Mouse (Mus musculus) heart, embryonic 13.5 days (tissue): ENCODE data around the gene Atp23. TPM values are rescaled to one million over a fixed set of nuclear protein-coding genes. Genes with fewer than 3 reads are reported as not detected.

Experiments
- ATAC-seq: fragments of 200-750 bp; cut with Nextera tagmentation; 2 replicates; pipeline ENCODE4 v1.8.0; 2017; ENCODE audit warnings: moderate TSS enrichment; ENCODE audit not compliant: insufficient number of reproducible peaks, low FRiP score, low TSS enrichment; ENCODE audit errors: extremely low read depth
- H3K27ac ChIP-seq: fragments of 300-500 bp; sonication (generic); replicated peaks from 2 replicates; pipeline ENCODE4 v1.5.1; 2015; ENCODE audit warnings: moderate library complexity, mild to moderate bottlenecking, inconsistent platforms
- H3K27me3 ChIP-seq: fragments of 300-500 bp; sonication (generic); replicated peaks from 2 replicates; pipeline ENCODE4 v1.6.1; 2015; ENCODE audit warnings: mild to moderate bottlenecking, inconsistent platforms
- H3K36me3 ChIP-seq: fragments of 300-500 bp; sonication (generic); 2 replicates; pipeline ENCODE4 v1.6.1; 2015; ENCODE audit warnings: mild to moderate bottlenecking, inconsistent platforms
- H3K4me1 ChIP-seq: fragments of 300-500 bp; sonication (generic); 2 replicates; pipeline ENCODE4 v1.6.1; 2015; ENCODE audit warnings: inconsistent platforms
- H3K4me2 ChIP-seq: fragments of 300-500 bp; sonication (generic); 2 replicates; pipeline ENCODE4 v1.6.1; 2015; ENCODE audit warnings: inconsistent platforms, mild to moderate bottlenecking, moderate library complexity
- H3K4me3 ChIP-seq: fragments of 300-500 bp; sonication (generic); 2 replicates; pipeline ENCODE4 v1.5.1; 2015; ENCODE audit warnings: moderate library complexity, mild to moderate bottlenecking, inconsistent platforms
- H3K9ac ChIP-seq: fragments of 300-500 bp; sonication (generic); 2 replicates; pipeline ENCODE4 v1.6.1; 2015; ENCODE audit warnings: inconsistent platforms, mild to moderate bottlenecking, moderate library complexity
- H3K9me3 ChIP-seq: fragments of 300-500 bp; sonication (generic); 2 replicates; pipeline ENCODE4 v1.6.1; 2016; ENCODE audit warnings: inconsistent platforms
- WGBS: fragments of 180-500 bp; shearing (Covaris S2); methylation state at CpG from one replicate; pipeline ENCODE4 v1.1.7; 2015; ENCODE audit warnings: mixed read lengths; 5-methylcytosine and 5-hydroxymethylcytosine counted together
- polyA plus RNA-seq: library from polyadenylated mRNA; unstranded; fragments of >200 nt; fragmentation: Nextera tagmentation; extraction: Ambion mirVana; gene quantifications from 2 replicates; pipeline ENCODE4 v1.2.1, GENCODE M21; 2015

Gene Atp23
- polyA plus RNA-seq, 1 experiment from 2014 or later, result 6.4 TPM

DNA sequence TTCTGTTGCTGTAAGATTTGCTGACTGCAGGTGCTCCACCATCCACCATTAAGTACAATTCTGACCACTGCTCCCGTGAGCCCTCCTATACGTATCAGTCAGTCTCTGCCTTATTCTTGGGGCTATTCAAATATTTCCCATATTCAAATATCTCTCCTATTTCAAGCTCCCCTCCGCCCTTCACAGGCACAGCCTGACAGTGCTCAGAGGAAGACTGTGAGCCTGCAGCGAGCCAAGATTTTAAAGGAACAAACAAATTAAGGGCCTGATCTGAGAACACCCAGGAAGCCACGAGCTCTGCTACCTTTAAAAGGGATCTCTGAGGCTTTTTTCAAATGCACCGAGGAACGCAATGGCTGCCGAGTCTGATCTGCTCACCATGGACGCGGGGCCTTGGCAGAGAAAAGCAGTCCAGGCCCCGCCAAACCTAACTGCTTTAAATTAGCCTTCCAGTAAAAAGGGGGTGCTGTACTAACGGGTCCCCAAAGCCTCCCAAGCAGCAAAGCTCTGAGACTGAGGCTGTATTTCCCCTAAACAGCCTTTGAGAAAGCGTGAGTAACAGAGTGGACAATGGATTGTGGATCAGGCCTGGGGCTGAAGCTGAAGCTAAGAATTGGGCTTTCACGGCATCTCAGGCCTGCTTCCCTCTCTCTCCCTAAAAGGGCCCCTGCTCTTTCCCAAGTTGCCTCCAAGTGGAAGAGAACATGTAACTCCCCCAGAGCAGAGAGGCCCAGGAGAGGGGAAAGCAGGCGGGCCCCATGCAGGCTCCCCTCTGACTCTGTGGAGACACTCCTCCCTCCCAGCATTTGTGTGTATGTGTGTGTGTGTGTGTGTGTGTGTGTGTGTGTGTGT, 29.3 kb upstream of the Atp23 start:
- H3K9me3 ChIP-seq, result no peaks in the 10 kb centered on the region
- peak overlapping the region; percentile 53 for H3K4me2 ChIP-seq
- WGBS, result 38% methylated on average over 15 of the region's 15 CpGs
- H3K27me3 ChIP-seq, result no peaks in the 10 kb centered on the region; the same call in 1 of the 2 replicates
- H3K4me3 ChIP-seq, result no peak overlapping the region
- peak overlapping the region; percentile 85 for H3K9ac ChIP-seq
- peak overlapping the region; percentile 97 for H3K27ac ChIP-seq
- no peaks in the 10 kb centered on the region for H3K36me3 ChIP-seq
- peak; percentile 56; the same call in 1 of the 2 replicates for ATAC-seq
- H3K4me1 ChIP-seq, result peaks cover 68% of the 10 kb centered on the region

DNA sequence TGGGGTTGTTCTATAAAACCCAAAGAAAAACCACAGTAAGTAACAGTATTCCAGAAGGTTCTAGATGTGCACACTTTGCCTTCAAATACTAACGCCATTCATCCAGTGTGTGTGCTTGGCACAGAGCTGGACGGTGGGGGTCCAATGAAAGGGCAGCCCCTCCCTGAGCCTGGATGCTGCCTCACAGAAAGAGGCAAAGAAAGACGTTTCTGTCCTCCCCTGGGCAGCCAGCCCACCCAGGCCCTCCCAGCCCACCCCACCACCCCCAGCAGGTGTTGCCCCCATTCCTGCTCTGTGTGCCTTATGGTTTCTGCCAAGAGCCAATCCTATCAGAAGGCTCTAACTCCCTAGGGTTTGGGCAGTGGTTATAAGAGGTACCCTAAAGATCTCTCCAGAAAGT, 28.4 kb upstream of the Atp23 start:
- peak overlapping the region; percentile 85; the same call in 1 of the 2 replicates for H3K4me2 ChIP-seq
- no peaks in the 10 kb centered on the region for H3K9me3 ChIP-seq
- 60% methylated on average over 3 of the region's 3 CpGs for WGBS
- no peak for ATAC-seq
- peaks cover 63% of the 10 kb centered on the region for H3K4me1 ChIP-seq
- no peaks in the 10 kb centered on the region for H3K36me3 ChIP-seq
- no peak overlapping the region for H3K4me3 ChIP-seq
- no peaks in the 10 kb centered on the region; the same call in 1 of the 2 replicates for H3K27me3 ChIP-seq
- H3K9ac ChIP-seq, result peak overlapping the region; percentile 85
- peak overlapping the region; percentile 97 for H3K27ac ChIP-seq

DNA sequence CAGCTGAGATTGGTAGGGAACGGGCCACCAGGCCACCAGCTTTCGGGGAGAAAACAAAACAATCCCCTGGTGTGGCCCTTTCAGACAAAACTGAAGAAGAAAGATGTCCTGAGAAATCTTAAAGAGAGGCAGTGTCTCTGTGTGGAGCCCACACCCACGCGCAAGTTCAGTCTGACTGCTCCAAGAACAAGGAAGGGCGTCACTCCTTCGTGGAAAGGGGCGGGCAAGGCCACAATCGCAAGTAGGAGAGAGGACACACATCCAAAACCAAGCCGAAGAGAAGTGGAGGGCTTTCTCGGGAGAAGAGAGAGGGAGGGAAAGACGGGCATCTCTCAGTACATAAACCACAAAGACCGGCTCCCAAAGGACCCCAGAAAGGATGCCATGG, 27.7 kb upstream of the Atp23 start:
- Histone ChIP-seq H3K9me3 (no peaks in the 10 kb centered on the region), H3K27ac (peak overlapping the region; percentile 97), H3K4me1 (peaks cover 68% of the 10 kb centered on the region), H3K4me2 (peak overlapping the region; percentile 85), H3K4me3 (peak overlapping the region; percentile 58), H3K36me3 (no peaks in the 10 kb centered on the region), H3K9ac (peak overlapping the region; percentile 85), H3K27me3 (no peaks in the 10 kb centered on the region; the same call in 1 of the 2 replicates)
- ATAC-seq, result no peak
- 26% methylated on average over 12 of the region's 12 CpGs for WGBS

DNA sequence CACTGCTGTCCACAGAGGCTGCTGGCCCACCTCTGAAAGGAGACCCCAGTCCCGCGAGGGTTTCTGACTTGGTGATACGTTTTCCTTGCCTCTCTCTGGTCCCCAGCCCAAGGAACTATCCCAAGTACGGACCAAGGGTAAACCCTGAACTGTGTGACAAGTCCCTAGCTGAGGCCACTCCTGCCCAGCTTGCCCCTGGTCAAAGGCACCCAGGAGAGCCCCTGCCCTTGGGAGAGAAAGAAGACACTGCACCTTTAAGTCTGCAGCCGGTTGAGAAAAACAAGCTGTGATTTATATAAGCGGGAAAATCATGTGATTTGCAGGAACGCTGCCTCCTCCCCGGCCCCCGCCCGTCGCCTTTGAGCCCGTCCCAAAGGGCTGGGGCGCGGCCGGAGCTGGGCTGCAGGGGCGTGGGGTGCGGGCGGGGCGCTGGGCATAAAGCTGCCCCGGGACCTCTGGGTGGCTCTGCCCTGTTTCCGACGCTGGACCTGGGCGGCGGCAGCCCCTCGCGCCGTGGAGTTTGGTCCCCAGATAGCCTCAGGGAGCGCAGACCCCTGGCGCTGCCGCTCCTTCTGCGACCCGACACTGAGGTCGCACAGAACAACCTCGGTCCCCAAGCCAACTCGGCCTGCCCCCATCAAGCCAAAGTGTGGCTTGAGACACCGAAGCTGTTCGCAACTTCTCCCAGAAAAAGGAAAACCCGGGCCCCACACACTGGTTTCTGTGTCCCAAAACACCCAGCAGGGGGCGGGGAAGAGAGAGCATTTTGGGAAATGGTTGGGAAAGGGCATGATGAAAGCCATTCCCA, 27.1 kb upstream of the Atp23 start:
- Histone ChIP-seq H3K27me3 (no peaks in the 10 kb centered on the region; the same call in 1 of the 2 replicates), H3K4me1 (peaks cover 69% of the 10 kb centered on the region), H3K4me2 (peak overlapping the region; percentile 85), H3K36me3 (no peaks in the 10 kb centered on the region), H3K27ac (peak overlapping the region; percentile 97), H3K9me3 (no peaks in the 10 kb centered on the region), H3K4me3 (peak overlapping the region; percentile 58), H3K9ac (peak overlapping the region; percentile 85)
- WGBS, result under 1% methylated on average over 39 of the region's 39 CpGs
- peak; percentile 27; the same call in 1 of the 2 replicates for ATAC-seq

DNA sequence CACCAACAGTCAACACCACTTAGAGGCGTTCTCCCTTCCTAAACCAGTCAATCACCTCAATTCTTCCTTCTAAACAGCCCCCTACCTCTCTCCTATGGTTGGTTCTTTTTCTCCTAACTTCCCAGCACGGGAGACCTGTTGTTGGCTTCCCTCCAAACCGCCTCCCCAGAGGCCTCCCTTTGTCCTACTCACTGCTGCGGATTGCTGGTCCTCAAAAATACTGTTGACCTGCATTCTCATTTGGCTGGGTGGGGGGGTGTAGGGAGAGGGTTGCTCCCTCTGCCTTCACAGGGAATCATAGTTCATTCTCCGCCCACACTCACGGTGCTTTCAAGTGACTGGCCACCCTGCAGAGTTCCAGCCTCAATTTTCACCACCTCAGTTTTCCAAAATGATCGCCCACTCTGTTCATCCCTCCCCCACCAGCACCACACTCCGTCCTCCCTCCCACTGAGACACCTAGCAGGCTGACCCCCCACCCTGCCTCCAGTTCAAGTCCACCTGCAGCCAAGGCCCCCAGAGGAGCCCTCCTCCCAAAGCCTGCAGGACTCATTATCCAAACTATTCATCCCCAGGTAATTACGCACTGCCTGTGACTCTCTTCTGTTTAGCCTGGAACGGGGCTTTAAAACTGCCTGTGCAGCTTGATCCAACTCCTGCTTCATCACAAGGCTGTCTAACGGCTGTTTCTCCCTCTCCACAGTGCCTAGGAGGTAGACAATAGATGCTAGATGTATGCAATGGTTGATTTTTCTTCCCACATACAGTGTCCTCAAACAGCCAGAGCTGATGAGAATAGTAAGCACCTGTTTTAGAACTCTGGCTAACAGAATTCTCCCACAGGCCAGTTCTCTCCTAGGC, 26.2 kb upstream of the Atp23 start:
- Histone ChIP-seq H3K27me3 (no peaks in the 10 kb centered on the region; the same call in 1 of the 2 replicates), H3K4me3 (peak overlapping the region; percentile 58), H3K9me3 (no peaks in the 10 kb centered on the region), H3K9ac (peak overlapping the region; percentile 85), H3K4me2 (peak overlapping the region; percentile 85), H3K4me1 (peaks cover 69% of the 10 kb centered on the region), H3K27ac (peak overlapping the region; percentile 97), H3K36me3 (no peaks in the 10 kb centered on the region)
- ATAC-seq, result no peak
- WGBS, result 22% methylated on average over 11 of the region's 11 CpGs

DNA sequence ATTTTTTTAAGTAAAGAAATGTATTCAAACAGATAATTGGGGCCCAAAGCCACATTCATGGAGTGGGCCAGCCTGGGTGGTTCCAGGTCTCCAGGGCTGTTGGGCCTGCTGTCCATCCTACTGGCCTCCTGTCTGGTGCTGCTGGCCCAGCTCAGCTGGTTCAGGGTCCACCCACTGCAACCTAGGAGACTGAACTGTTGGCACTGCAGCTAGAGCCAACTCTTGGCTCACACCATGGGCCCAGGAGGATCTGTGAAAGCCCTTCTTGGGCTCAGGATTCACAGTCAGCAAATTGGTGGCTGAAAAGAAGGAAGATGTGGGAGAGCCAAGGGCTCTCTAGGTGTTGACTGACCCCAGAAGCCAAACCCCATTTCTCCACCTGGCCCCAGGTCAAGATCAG, 24.2 kb upstream of the Atp23 start:
- Histone ChIP-seq H3K9me3 (0 out of 2 replicates have a peak, but pooled peaks cover 3% of the 10 kb centered on the region), H3K9ac (no peak overlapping the region), H3K36me3 (no peaks in the 10 kb centered on the region), H3K27me3 (no peaks in the 10 kb centered on the region; the same call in 1 of the 2 replicates), H3K4me3 (no peak overlapping the region), H3K4me1 (peaks cover 53% of the 10 kb centered on the region), H3K27ac (no peak overlapping the region), H3K4me2 (no peak overlapping the region)
- ATAC-seq, result no peak

DNA sequence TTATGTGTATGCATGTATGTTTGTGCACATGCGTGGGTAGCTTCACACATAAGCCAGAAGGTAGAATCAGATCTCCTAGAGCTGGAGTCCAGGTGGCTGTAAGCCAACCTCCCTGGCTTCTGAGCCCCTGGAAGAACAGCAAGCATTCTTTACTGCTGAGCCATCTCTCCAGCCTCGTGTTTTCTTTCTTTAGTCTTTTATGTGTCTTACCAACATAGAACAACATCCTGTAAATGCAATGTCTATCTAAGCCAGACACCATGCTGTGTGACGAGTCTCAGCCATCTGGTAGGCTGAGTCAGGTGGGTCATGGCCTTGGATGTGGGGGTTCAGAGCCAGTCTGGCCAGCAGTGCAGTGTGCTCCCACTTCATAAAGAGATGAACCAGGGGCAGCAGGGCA, 22.9 kb upstream of the Atp23 start:
- Histone ChIP-seq H3K36me3 (no peaks in the 10 kb centered on the region), H3K9ac (peak overlapping the region; percentile 24; the same call in 1 of the 2 replicates), H3K4me2 (no peak overlapping the region), H3K27me3 (no peaks in the 10 kb centered on the region; the same call in 1 of the 2 replicates), H3K4me3 (no peak overlapping the region), H3K4me1 (peaks cover 39% of the 10 kb centered on the region), H3K9me3 (peaks cover 10% of the 10 kb centered on the region; the same call in 1 of the 2 replicates), H3K27ac (peak overlapping the region; percentile 66)
- ATAC-seq, result no peak
- 46% methylated on average over 3 of the region's 3 CpGs for WGBS

DNA sequence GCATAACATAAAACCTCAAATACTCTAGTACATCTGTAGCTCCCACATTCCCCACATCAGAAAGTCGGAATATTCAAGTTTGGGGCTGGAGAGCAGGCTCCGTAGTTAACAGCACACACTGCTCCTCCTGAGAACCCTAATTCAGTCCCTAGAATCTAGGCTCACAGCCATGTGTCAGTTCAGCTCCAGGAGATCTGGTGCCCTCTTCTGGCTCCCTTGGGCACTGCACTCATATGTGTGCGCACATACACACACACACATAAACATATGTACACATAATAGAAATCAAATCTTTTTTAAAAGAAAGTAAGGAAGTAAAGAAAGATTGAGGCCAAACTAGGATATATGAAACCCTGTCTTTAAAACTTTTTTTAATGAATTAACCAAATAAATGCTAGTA, 19.1 kb upstream of the Atp23 start:
- WGBS, result 90% methylated on average over 3 of the region's 3 CpGs
- ATAC-seq, result no peak
- H3K4me1 ChIP-seq, result peaks cover 6% of the 10 kb centered on the region; the same call in 1 of the 2 replicates
- peaks cover 7% of the 10 kb centered on the region for H3K27me3 ChIP-seq
- H3K9me3 ChIP-seq, result peaks cover 10% of the 10 kb centered on the region; the same call in 1 of the 2 replicates
- no peak overlapping the region for H3K4me2 ChIP-seq
- H3K27ac ChIP-seq, result no peak overlapping the region
- H3K4me3 ChIP-seq, result no peak overlapping the region
- H3K9ac ChIP-seq, result no peak overlapping the region
- H3K36me3 ChIP-seq, result no peaks in the 10 kb centered on the region

DNA sequence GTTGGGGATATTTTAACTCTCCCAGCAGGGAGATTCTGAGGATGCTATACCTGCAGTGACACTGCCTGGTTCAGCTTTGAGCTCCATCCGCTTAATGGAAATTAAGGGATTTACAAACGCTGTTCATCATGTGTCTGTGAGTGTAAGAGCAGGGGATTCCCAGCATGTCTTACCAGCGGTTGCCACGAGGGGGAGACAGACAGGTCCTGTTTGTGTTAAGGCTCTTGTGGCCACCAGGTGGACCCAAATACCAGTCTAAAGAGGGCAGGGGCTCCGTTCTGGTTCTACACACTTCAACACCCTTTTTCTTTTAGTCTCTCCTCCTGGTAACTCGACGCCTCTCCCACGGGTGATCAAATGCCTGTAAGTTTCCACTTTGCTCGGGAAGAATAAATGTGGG, 17.9 kb upstream of the Atp23 start:
- Histone ChIP-seq H3K27ac (no peak overlapping the region), H3K9ac (no peak overlapping the region), H3K4me3 (no peak overlapping the region), H3K9me3 (peaks cover 10% of the 10 kb centered on the region; the same call in 1 of the 2 replicates), H3K4me2 (no peak overlapping the region), H3K36me3 (no peaks in the 10 kb centered on the region), H3K27me3 (peaks cover 7% of the 10 kb centered on the region), H3K4me1 (peaks cover 3% of the 10 kb centered on the region; the same call in 1 of the 2 replicates)
- peak; percentile 59; the same call in 1 of the 2 replicates for ATAC-seq
- WGBS, result 3% methylated on average over 9 of the region's 9 CpGs

DNA sequence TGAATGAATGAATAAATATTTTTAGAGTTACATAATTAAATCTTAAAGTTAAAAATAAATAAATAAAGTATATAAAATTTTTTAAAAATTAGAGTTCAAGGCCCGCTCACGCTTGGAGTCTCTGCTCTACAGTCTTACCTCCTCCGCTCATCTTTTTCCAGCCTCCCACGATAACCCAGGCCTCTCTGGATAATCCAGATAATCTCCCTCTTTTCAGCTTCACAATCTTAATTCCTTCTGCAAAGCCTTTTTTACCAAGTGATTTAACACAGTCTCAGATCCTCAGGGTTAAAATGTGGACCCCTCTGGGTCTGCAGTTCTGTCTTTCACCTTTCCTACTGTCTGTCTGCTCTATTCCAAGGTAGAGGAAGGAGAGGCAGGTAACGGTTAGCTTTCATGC, 13.1 kb upstream of the Atp23 start:
- H3K4me3 ChIP-seq, result no peak overlapping the region
- ATAC-seq, result no peak
- no peaks in the 10 kb centered on the region for H3K9me3 ChIP-seq
- no peak overlapping the region for H3K9ac ChIP-seq
- H3K36me3 ChIP-seq, result no peaks in the 10 kb centered on the region
- H3K27ac ChIP-seq, result no peak overlapping the region
- 83% methylated on average over 5 of the region's 5 CpGs for WGBS
- H3K4me2 ChIP-seq, result no peak overlapping the region
- H3K4me1 ChIP-seq, result no peaks in the 10 kb centered on the region
- peaks cover 7% of the 10 kb centered on the region for H3K27me3 ChIP-seq
